Mouse (Mus musculus) left cerebral cortex, postnatal 10 days (tissue): ENCODE data around the gene Aif1l. TPM values are rescaled to one million over a fixed set of nuclear protein-coding genes. Genes with fewer than 3 reads are reported as not detected.

Experiments used
- DNase-seq, 2 experiments: peaks; one replicate each; pipeline ENCODE4 v3.0.0; 2021 to 2022; ENCODE audit warnings: low spot score in 2 of 2, mixed read lengths in 1 of 2; ENCODE audit errors: extremely low spot score in 1 of 2
- intact Hi-C: fragments of 180-260 bp; cut with DNase I; formaldehyde crosslinking; loops from one replicate; pipeline ENCODE4 v1.15.1; 2025
- total RNA-seq, 2 experiments: library from RNA; stranded (reverse); gene quantifications; 2 replicates each; pipeline ENCODE4 v1.2.3; 2021

Gene Aif1l
- total RNA-seq, 2 experiments from 2014 or later, result 3.7 to 5.4 TPM

DNA sequence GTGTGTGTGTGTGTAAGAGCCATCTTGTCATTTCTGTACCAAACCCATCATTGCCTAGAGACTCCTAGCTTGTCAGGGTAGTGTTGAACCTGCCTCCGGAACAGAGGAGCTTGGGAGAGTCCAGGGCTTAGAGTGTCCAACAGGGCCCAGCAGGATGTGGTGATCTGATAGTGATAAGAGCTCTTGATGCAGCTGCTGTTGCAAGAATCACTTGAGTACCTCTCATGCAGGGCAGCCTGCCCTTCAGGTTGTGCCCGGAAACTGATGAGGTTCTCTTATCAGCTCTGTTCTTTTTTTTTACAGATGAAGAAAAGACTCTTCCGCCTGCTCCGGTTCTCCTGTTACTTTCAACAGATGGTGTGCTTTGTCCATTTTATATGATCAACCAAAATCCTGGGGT is 41.0 kb downstream of the Aif1l start:
- intact Hi-C loops, result no loop called here
- no peak for DNase-seq

GRCm38 (mm10) chr2:31994896-31995295 is 45.0 kb downstream of the Aif1l start:
- intact Hi-C loops, result no loop called here
- no peak for DNase-seq

DNA sequence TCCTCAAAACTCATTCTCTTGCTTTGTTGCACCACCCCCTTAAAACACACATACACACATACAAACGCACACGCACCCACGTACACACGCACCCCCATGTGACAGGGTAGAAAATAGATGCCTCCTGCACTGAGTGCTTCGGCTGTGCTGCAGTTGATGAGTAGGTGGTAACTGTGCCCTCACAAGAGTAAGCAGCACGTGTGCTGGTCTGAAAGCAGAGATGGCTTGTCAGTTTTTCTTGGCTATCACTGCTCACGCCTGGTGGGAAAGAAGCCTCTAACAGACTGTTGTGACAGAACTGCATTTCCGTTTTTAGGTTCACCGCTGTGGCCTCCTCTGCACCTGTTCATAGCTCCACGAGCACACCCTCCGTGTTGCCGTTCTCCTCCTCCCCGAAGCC is 46.1 kb downstream of the Aif1l start:
- DNase-seq, result peak in 1 of 2 experiments; percentile 12

DNA sequence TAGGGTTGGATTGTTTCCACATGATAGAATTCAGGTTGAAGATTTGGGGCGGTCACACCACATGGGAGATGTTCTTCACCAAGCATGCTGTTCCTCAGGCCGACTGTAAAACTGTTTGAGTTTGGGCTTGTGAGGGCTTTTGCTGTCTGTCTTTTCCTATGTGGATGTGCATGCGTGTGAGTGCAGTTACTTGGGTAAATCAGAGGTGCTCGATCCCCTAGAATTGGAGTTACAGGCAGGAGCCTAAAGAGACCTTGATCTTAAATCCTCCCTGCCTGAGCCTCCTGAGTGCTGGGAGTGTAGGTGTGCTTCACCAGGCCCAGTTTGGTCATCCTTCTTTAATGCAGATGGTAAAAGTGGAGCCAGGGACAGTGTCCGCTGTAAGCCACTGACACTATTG is 47.6 kb downstream of the Aif1l start:
- intact Hi-C loops, result no loop called here
- no peak for DNase-seq

More for the DNA sequence above, 46.1 kb downstream of the Aif1l start:
- intact Hi-C loops, result no loop called here

- intact Hi-C loops, result no loop called here
- no peak for DNase-seq
Observed at GRCm38 (mm10) chr2:31998443-31998842, 48.5 kb downstream of the Aif1l start.

DNA sequence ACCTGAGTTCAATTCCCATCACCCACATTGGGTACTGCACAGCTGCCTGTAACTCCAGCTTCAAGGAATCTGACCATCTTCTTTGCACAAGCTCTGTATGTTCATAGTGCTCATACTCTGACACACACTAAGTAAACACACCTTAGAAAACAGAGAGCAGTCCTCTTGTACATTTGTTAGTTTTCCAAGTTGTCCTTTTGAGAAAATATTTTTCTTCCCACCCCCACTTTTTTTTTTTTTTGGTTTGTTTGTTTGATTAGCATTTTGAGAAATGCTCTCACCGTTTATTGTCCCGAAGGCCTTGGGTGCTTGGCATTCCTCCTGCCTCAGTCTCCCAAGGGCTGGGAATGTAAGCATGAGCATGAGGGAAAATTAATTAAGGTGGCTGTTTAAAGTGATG is 58.4 kb downstream of the Aif1l start:
- no peak for DNase-seq
- intact Hi-C loops, result loop anchor here (10.0 kb wide), 1 partner anchor 206 kb away; no protein-coding TSS in a partner anchor

GRCm38 (mm10) chr2:32008716-32009115 is 58.8 kb downstream of the Aif1l start:
- no peak for DNase-seq
- intact Hi-C loops, result loop anchor here (10.0 kb wide), 1 partner anchor 206 kb away; no protein-coding TSS in a partner anchor

DNA sequence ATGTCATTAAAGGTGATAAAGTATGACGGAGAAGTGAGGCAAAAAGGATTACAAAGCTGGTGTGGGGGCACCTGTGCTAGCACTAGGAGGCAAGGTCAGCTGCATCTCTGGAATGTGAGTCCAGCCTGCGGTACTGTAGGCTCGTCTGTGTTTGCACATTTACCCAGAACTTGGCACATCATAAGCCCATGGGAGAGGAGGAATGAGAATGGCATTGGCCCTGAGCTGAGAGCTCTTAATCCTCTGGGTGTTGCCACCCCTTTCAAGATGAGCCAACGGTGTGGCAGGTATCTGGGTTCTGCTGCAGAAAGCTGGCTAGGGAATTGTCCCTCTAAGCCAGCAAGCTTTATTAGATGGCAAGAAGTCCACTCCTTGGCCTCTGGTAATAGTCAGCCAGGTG is 69.8 kb downstream of the Aif1l start:
- DNase-seq, result no peak
- intact Hi-C loops, result loop anchor here (5.0 kb wide), 1 partner anchor 32 kb away; no protein-coding TSS in a partner anchor

DNA sequence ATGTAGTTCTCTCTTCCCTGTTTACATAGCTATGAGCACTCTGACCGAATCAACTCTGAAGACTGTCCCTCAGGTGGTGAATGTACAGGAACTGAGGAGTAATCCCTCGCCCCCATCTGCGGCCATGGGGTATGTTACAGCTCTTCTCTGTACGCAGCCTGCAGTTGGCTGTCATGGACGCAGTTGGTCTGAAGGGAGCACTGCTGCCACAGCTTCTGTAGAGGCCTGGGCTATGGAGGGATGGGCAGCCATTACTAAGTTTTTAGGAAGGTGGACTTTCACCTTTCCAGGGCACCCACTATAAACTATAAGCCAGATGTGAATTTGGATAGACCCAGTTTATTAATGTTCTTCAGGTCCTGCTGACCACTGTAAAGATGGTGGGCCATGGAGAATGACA is 70.3 kb downstream of the Aif1l start:
- DNase-seq, result no peak
- intact Hi-C loops, result loop anchor here (5.0 kb wide), 1 partner anchor 33 kb away; no protein-coding TSS in a partner anchor

Other genes starting within 250 kb of the Aif1l start
- not detected for gene Qrfp, start 139.6 kb upstream of the Aif1l start, total RNA-seq
- 10 to 100 TPM in 1 of 2 experiments, 1 to 10 TPM in 1; 7.0 to 13.3 TPM for gene Fibcd1, start 104.1 kb upstream of the Aif1l start, total RNA-seq
- 1 to 10 TPM; 8.8 to 9.2 TPM for gene Lamc3, start 62.8 kb upstream of the Aif1l start, total RNA-seq
- 10 to 100 TPM; 42.0 to 43.5 TPM for gene Nup214, start 24.3 kb downstream of the Aif1l start, total RNA-seq
- gene Fam78a, start 134.7 kb downstream of the Aif1l start, total RNA-seq, result 1 to 10 TPM; 1.2 to 2.3 TPM
- gene Plpp7, start 145.4 kb downstream of the Aif1l start, total RNA-seq, result 10 to 100 TPM; 18.7 to 22.9 TPM
- gene Prrc2b, start 200.9 kb downstream of the Aif1l start, total RNA-seq, result 100 to 1,000 TPM; 274 to 285 TPM